Mouse (Mus musculus) testis, postnatal 14 days (tissue): Measurements from ENCODE around the gene Eif3f.

Source experiments
- DNase-seq: peaks from one replicate; pipeline ENCODE4 v3.0.0; 2021; ENCODE audit warnings: low spot score

Gene Eif3f

DNA sequence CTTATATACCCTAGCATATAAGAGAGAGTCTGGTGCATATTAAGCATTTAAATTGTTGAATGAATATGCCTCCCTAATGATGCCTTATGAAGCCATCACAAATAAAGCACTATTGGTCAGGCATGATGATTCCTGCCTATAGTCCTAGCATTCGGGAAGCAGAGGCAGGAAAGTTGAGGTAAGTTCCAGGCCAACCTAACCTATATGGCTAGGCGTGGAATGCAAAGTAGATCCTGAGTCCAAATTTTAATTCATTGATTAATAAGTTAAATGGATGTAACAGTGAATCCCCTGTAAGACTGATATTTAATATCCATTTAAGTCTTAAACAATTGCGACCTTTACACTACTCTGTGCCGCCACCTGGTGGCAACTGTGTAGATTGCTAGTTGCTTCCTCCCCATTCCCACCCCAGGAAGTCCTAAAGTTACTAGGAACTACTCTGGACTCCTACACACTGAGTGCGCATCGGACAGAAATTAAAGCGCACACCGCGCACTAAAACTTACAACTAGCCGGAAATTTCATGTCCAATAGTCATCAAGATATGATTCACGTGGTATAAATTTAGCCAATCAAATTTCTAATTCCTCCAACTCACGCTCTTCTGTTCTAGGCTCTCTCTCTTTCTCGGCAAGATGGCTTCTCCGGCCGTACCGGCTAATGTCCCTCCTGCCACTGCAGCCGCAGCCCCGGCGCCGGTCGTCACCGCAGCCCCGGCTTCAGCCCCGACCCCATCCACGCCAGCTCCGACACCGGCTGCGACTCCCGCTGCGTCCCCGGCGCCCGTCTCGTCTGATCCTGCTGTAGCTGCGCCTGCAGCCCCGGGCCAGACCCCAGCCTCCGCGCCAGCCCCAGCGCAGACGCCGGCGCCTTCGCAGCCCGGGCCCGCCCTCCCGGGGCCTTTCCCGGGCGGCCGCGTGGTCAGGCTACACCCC lies at the start of gene Eif3f:
Gene Eif3f (plus strand): TSS at position 624 of the 938 bp plus-strand sequence.
- peak; percentile 94 for DNase-seq

GRCm38 (mm10) chr7:108884906-108885305 lies 49.3 kb upstream of the Eif3f start, which contains the start of gene Olfr518:
TSS of gene Olfr518 (minus strand) at chr7:108885006.
- DNase-seq: no peak

DNA sequence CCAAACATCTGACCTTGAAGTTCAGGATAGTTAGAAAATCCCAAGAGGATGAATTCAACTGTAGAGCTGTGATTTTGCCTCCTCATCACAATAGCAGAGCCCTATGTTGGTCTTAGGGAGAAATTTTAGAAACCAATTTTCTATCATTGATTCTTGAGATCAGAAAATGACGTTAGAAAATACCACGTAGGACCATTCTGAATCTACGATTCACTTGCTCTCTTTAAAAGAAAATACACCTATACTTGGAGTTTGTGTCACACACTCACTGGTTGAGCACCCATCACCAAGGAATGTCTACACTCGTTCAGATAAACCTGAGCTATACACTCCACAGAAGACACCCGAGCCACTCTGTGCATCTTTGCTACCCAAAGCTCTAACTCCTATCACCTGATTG lies 39.9 kb upstream of the Eif3f start, which contains the start of gene Olfr519:
Gene Olfr519 (minus strand): TSS at position 101 of the 400 bp plus-strand sequence.
- no peak for DNase-seq

DNA sequence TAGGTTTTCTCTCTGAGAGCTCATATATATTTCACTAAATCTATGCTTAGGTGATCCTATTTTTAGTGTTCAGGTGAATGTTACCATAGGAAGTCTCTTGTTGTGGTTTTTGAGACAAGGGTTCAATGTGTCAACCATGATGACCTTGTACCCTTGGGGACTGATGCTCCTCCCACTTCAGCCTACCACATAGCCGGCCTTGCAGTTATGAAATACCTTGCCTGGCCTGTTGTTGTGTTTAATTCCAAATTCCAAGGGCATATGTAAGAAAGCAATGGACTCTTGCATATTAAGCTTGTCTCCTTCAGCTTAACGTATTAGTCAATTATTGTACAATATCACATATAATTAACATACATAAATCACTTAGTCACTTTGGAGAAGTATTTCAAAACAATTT lies 30.2 kb upstream of the Eif3f start:
- DNase-seq: no peak

- no peak for DNase-seq
These were observed 7.2 kb upstream of the Eif3f start for GRCm38 (mm10) chr7:108927043-108927442.

DNA sequence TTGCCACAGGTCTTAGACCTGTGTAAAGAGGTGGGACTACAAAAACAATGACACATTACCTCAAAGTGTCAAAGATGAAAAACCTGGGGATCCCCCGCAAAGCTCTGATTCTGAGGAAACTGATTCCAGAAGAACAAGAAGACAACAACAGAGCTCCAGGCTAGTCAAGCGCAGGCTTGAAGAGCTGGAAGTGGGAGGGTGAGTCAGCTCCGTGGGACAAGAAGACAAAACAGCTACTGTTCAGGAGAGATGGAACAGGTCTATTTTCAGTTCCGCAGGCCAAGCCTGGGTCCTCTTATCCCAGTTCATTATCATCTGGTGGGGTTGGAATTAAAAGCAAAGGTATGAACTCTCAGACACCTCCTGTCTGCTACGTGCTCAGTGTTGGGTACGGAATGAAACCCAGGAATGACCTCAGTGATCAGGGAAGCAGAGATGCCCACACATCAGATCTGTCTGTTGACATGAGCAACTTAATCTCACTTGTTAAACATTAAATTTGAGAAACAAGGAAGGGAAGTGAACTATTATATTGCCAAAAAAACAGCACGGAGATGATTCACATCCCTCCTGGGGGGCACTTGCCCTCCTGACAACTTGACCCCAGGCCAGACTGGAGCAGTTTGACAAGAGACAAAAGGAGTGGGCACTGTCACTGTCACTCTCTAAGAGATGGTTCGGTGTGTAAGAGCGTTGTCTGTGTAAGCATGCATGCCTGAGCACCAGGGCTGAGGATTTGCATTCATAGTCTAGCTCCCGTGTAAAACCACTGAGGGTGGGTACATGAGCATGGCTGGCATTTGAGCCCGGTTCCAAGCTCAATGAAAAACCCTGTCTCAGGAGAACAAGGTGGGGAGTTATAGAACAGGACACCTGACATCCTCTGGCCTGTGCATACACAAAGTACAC lies 5.7 kb upstream of the Eif3f start:
- DNase-seq: no peak

- DNase-seq: no peak
These were observed 4.4 kb upstream of the Eif3f start, which contains the start of gene Nlrp10 for GRCm38 (mm10) chr7:108929726-108930393. TSS of gene Nlrp10 (minus strand) at chr7:108930178.

DNA sequence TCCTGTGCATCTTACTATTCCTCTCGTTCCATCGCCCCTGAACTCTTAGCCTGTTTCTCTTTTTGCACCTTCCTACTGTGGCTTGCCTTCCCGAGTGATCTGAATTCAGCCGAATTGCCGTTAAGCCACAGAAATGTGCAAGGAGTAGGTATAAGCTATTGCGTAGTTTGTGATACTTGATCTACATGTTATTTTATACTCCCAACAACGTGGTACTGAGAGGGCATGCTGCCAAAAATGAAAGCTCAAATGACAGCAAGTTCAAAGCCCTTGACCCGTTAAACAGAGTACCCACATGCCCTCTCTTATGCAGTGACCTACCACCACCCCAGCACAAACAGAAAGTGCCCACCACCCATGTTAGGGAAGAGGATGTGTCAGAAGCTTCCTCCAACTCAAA lies 619 bp downstream of the Eif3f start:
- DNase-seq: no peak

- no peak for DNase-seq
These were observed 1.2 kb downstream of the Eif3f start for GRCm38 (mm10) chr7:108935411-108935810.

DNA sequence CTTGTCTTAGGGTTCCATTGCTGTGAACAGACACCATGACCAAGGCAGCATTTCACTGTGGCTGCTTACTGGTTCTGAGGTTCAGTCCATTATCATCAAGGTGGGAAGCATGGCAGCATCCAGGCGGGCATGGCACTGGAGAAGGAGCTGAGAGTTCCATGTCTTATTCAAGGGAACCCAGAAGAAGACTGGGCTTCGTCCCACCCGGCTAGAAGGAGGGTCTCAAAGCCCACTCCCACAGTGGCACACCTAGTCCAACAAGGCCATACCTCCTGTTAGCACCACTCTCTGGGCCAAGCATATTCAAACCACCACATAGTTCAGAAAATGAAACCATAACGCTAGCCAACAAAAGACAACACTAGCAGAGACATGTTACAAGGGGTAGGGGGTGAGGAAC lies 2.4 kb downstream of the Eif3f start:
- DNase-seq: no peak

- no peak for DNase-seq
These were observed 7.2 kb downstream of the Eif3f start for GRCm38 (mm10) chr7:108941466-108941865.

DNA sequence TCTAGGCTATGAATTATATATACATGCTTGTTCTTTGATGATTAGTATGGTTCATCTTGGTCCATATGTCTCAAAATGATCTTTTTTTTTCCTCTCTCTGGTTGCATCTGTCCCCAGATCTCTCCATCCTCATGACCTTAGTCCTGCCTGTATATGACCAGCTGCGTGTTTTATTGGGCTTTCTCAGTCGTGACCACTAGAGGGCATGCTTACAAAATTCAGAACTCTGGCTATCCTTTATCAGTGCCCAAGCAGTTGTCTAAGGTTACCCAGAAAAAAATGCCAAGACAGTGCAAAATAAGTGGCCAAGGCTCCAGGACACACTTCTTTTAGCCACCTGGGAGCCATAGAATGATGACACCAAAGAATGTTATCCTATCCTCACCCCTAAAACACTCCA lies 9.8 kb downstream of the Eif3f start:
- DNase-seq: no peak

- DNase-seq: no peak
These were observed 14.4 kb downstream of the Eif3f start for GRCm38 (mm10) chr7:108948611-108949010.

DNA sequence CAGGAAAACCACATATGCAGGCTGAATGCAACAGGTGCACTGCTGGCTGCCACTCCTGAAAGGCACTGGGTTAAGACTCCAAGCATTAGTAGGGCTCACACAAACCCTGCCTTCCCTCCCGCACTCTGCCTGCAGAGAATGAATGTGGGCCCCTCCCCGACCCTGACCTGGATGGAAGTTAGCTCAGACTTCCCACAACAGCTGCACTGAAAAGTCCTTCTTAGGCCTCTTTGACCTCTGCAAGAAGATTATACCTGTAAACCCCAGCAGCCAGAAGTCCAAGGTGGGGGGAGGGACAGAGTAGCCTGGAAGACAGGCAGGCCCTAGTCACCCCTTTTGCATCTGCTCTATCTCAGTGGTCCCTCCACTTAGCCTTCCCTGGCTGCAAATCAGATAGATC lies 15.1 kb downstream of the Eif3f start:
- no peak for DNase-seq

DNA sequence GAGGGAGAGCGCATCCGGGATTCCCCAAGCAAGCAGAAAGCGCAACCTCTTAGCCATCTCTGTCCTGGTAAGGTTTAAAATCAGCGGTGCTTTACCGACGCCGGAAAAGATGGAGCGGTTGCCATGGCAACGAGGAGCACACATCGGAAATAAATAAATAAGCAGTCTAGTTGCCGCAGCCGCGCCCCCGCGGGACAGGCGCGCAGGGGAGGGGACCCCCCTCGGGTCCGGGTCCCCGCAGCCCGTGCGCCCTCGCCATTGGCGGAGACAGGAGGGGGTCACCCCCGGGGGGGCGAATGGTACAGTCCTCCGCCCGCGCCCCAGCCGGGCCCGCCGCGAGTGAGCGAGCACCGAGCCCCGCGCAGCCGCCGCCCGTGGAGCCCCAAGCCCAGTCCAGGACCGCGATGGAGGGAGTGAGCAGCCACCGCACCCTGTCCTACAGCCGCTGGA lies 16.1 kb downstream of the Eif3f start, which contains the start of gene Tub:
Gene Tub (plus strand): TSS at position 27 of the 450 bp plus-strand sequence.
- DNase-seq: peak; percentile 61

DNA sequence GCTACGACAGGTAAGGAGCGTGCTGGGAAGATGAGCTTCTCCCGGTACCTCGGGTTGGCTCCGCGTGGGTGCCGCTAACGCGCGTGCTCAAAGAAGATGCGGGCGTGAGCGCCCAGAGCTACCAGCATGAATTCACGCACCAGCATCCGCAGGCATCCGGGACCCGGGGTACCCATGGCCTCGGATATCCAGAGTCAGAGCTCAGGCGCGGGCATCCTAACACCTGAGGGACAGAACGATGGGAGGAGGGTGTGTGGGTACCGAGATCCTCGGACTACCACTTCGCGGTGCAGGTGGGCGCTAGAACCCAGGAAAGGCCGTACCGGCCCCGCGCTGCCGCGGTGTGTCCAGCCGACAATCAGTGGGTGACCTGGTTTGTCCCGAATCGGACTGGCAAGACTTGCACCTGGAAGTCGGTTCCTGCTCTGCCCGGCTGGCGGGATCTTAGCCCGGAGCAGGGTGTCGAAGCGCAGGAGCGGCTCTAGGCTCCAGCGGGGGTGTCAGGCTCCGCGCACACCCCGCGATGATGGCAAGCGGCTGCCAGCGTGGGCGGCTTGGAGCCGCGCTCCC lies 16.6 kb downstream of the Eif3f start:
- DNase-seq: peak; percentile 35

DNA sequence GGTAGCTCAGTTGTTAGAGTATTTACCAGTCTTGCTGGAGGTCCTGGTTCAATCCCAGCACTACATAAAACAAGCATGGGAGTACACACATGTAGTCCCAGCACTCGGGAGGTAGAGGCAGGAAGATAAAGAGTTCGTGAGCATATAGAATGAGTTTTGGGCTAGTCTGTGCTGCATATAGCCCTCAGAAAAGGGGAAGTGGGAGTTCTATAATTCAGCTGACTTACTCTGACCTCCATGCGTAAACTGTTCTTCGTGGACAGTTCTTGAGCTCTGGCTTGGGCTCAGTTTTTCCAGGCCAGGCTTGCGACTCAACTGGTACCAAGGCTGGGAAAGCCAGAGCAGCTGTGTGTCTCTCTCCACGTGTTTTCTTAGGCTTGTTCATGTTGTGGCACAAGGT lies 18.6 kb downstream of the Eif3f start:
- DNase-seq: no peak

- peak; percentile 39 for DNase-seq
These were observed 20.0 kb downstream of the Eif3f start for GRCm38 (mm10) chr7:108954185-108954584.

GRCm38 (mm10) chr7:108957734-108958133 lies 23.5 kb downstream of the Eif3f start:
- DNase-seq: no peak

GRCm38 (mm10) chr7:108965968-108966367 lies 31.8 kb downstream of the Eif3f start:
- no peak for DNase-seq

GRCm38 (mm10) chr7:108966742-108967362 lies 32.6 kb downstream of the Eif3f start:
- DNase-seq: no peak
